In the genomic region with DNA sequence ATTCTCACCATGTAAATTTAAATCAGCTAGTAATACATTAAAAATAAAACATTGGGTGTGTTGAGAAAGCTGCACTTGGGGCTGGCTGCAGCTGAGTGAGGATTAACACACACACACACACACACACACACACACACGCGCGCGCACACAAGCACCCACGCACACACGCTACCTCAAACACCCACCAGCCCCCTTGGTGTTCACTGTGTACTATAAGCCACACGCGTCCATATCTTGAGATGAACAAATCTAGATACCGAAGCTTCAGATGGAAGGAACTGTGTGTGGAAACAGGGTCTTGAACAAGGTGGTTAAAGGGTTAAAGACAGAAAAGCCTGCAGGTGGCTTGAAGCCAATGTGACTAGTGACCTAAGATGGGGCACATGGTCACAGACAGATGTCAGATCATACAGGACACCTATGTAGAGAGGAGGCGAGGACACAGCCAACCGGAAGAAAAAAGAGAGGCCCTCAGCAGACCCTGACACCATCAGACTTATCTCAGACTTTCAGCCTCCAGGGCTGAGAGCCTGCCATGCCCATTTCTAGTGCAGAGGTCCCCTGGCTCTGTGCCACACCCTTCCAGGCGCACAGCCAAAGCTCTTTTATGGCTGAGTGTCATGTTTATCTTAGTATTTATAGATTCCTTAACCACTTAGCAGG, we compare ENCODE assay signal across 8 mouse cellular contexts. TPM values are rescaled to one million over a fixed set of nuclear protein-coding genes. Genes with fewer than 3 reads are reported as not detected.
DNase-seq lines count a peak whose midpoint lies in the region; ATAC-seq lines count a peak whose summit lies in the region.

No protein-coding gene starts in this region.

- H3K9ac ChIP-seq in embryonic facial prominence, embryonic 14.5 days (ENCODE audit: low read depth, low read length): no peak overlapping the region

- H3K9me3 ChIP-seq in embryonic facial prominence, embryonic 14.5 days (ENCODE audit: control insufficient read depth, low read length): no peaks in the 10 kb centered on the region
- no peaks in the 10 kb centered on the region for H3K9me3 ChIP-seq in embryonic facial prominence, embryonic 10.5 days

- H3K27me3 ChIP-seq in embryonic facial prominence, embryonic 14.5 days (replicated peaks; ENCODE audit: control insufficient read depth, insufficient read depth, low read length): no peaks in the 10 kb centered on the region
- H3K27me3 ChIP-seq in embryonic facial prominence, embryonic 10.5 days (replicated peaks; ENCODE audit: low read depth, poor library complexity, severe bottlenecking): no peaks in the 10 kb centered on the region

- no peak overlapping the region for H3K27ac ChIP-seq in embryonic facial prominence, embryonic 14.5 days (replicated peaks; ENCODE audit: low read depth, low read length)
- no peak overlapping the region for H3K27ac ChIP-seq in embryonic facial prominence, embryonic 10.5 days (replicated peaks)

- DNase-seq in embryonic facial prominence, embryonic 14.5 days (ENCODE audit: low spot score): peak; percentile 90
- no peak for DNase-seq in embryonic facial prominence, embryonic 10.5 days (ENCODE audit: low spot score)
- DNase-seq in adrenal gland, postnatal 10 days: peak; percentile 95
- peak; percentile 68 to 81 for DNase-seq in gastrocnemius, postnatal 36 days
- DNase-seq in kidney, adult 18-20 months: peak; percentile 94
- peak; percentile 88 for DNase-seq in lung, postnatal 10 days
- peak; percentile 86 for DNase-seq in testis, postnatal 10 days (ENCODE audit: low spot score)
- no peak for DNase-seq in thymus, postnatal 36 days

- no peaks in the 10 kb centered on the region for H3K36me3 ChIP-seq in embryonic facial prominence, embryonic 14.5 days (ENCODE audit: control insufficient read depth, insufficient read depth, low read length)
- H3K36me3 ChIP-seq in embryonic facial prominence, embryonic 10.5 days (replicated peaks): no peaks in the 10 kb centered on the region

- no peak overlapping the region for H3K4me3 ChIP-seq in embryonic facial prominence, embryonic 14.5 days (ENCODE audit: low read depth, low read length)
- no peak overlapping the region for H3K4me3 ChIP-seq in embryonic facial prominence, embryonic 10.5 days

- WGBS in embryonic facial prominence, embryonic 14.5 days: 77% methylated on average over 12 of the region's 12 CpGs
- WGBS in embryonic facial prominence, embryonic 10.5 days: 90% methylated on average over 12 of the region's 12 CpGs

- intact Hi-C loops in gastrocnemius, postnatal 36 days (cut with DNase I): loop anchor here (5.0 to 10.0 kb wide), 2 partner anchors 37 to 200 kb away; no protein-coding TSS in a partner anchor

- H3K4me2 ChIP-seq in embryonic facial prominence, embryonic 14.5 days (ENCODE audit: low read depth, low read length): no peak overlapping the region

- ATAC-seq in embryonic facial prominence, embryonic 14.5 days (ENCODE audit: low read depth): peak; percentile 77

- peaks cover 11% of the 10 kb centered on the region; the same call in 1 of the 2 replicates for H3K4me1 ChIP-seq in embryonic facial prominence, embryonic 14.5 days (ENCODE audit: control insufficient read depth, insufficient read depth, low read length)
- H3K4me1 ChIP-seq in embryonic facial prominence, embryonic 10.5 days: peaks cover 28% of the 10 kb centered on the region

RNA-seq across cellular contexts. Expression of a gene that starts 40.5 kb away (rescaled TPM):
- polyA plus RNA-seq in embryonic facial prominence, embryonic 14.5 days (2014; fragmentation: Nextera tagmentation; extraction: Ambion mirVana): 2.4 and 3.2 TPM in 2 replicates
- polyA plus RNA-seq in embryonic facial prominence, embryonic 10.5 days (2016; fragmentation: Nextera tagmentation; extraction: Ambion mirVana): 2.6 and 3.2 TPM in 2 replicates
- 10 to 100 TPM; 14.4 to 18.3 TPM for total RNA-seq in adrenal gland, postnatal 10 days (2021)
- 1 to 10 TPM; 1.9 to 2.1 TPM for total RNA-seq in gastrocnemius, postnatal 36 days (2021)

Comparison
In these comparisons a context has a peak if more than half of its experiments do, and no peak if none do; other contexts are left out.
1. DNase-seq: peak in embryonic facial prominence, embryonic 14.5 days (single experiment), adrenal gland, postnatal 10 days (single experiment), gastrocnemius, postnatal 36 days (2 of 2), kidney, adult 18-20 months (single experiment), lung, postnatal 10 days (single experiment) and testis, postnatal 10 days (single experiment); none in embryonic facial prominence, embryonic 10.5 days (single experiment) and thymus, postnatal 36 days (0 of 2).
2. RNA of a gene that starts 40.5 kb away (total RNA-seq): 14.4 to 18.3 TPM in adrenal gland, postnatal 10 days; 1.9 to 2.1 TPM in gastrocnemius, postnatal 36 days; every median in the first group is over 4 times any median in the second.